ENCODE assay signal across 11 mouse cellular contexts in the genomic region with DNA sequence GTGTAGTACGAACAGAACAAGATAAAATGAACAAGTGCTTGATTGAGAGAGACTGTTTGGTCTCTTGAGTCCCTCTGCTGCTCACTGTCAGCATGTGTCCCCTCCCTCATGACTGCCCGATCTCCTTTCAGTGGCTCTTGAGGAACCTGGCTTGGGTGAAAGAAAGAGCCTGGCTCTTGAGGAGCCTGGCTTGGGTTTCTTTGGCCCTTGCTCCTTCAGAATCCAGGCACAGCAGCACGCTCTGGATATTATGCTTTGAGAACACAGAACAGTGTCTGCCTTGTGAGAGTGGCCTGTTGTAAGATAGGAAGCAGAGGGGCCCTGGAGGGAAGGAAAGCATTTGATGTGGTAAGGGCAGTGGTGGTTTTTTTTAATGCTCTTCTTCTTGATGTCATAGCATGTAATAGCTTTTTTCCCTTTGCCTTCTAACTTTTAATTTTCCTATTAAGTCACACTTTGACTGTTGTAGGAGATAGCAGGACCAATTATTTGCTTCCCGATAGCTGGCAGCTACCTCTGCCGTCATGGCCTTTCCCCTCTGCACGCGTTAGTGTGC.
A peak's percentile ranks its signal among the peaks of the same experiment; 100 is the strongest.
DNase-seq lines count a peak whose midpoint lies in the region; ATAC-seq and TF ChIP-seq lines count a peak whose summit lies in the region.
"Had no signal": no experiment of that assay in that cellular context is flagged by ENCODE, and none has a peak within 500 bp of the region (broad histone marks: within the 10 kb centered on the region; RNA-seq: fewer than 3 reads in every experiment).

No protein-coding gene starts in this region.

- no peak for TF ChIP-seq EP300 in heart, adult 2 months (IDR thresholded peaks at IDR 0.05; ENCODE audit: insufficient read depth, low read depth, low read length)

- DNase-seq in heart, adult 2 months: no peak
- DNase-seq in heart, postnatal 4 days: no peak
- no peak for DNase-seq in thymus, adult 2 months
- DNase-seq in thymus, postnatal 10 days (ENCODE audit: low spot score in 2 of 2): no peak
- DNase-seq in right cerebral cortex, postnatal 14 days: no peak
- DNase-seq: cerebellum, adult 11-12 months had no signal

- TF ChIP-seq CTCF in heart, adult 2 months (IDR thresholded peaks at IDR 0.05): 0 out of 2 replicates have a peak, but pooled peaks have one; percentile 1
- TF ChIP-seq CTCF in thymus, adult 2 months (IDR thresholded peaks at IDR 0.05; ENCODE audit: borderline replicate concordance, control insufficient read depth, extremely low read depth, insufficient read depth, low read length, poor library complexity): no peak

- H3K9me3 ChIP-seq in hindbrain, embryonic 15.5 days: no peaks in the 10 kb centered on the region
- H3K9me3 ChIP-seq in neural tube, embryonic 14.5 days (ENCODE audit: control insufficient read depth, low read length): no peaks in the 10 kb centered on the region
- H3K9me3 ChIP-seq in intestine, embryonic 15.5 days: no peaks in the 10 kb centered on the region
- H3K9me3 ChIP-seq: embryonic facial prominence, embryonic 15.5 days had no signal

- H3K9ac ChIP-seq in heart, adult 2 months (ENCODE audit: low read depth, low read length): no peak overlapping the region
- H3K9ac ChIP-seq in hindbrain, embryonic 15.5 days: no peak overlapping the region
- no peak overlapping the region for H3K9ac ChIP-seq in neural tube, embryonic 14.5 days (replicated peaks; ENCODE audit: low read depth, low read length)
- H3K9ac ChIP-seq in intestine, embryonic 15.5 days: no peak overlapping the region
- H3K9ac ChIP-seq: embryonic facial prominence, embryonic 15.5 days; liver, embryonic 14.5 days had no signal

- 68% methylated on average over 7 of the region's 7 CpGs for WGBS in heart, adult 2 months
- WGBS in thymus, adult 2 months: 59% methylated on average over 7 of the region's 7 CpGs
- WGBS in hindbrain, embryonic 15.5 days: 57% methylated on average over 7 of the region's 7 CpGs
- 84% methylated on average over 7 of the region's 7 CpGs for WGBS in neural tube, embryonic 14.5 days
- WGBS in intestine, embryonic 15.5 days: 74% methylated on average over 7 of the region's 7 CpGs

- H3K4me1 ChIP-seq in heart, adult 2 months (ENCODE audit: control insufficient read depth, insufficient read depth, low read length): no peaks in the 10 kb centered on the region
- peaks cover 41% of the 10 kb centered on the region for H3K4me1 ChIP-seq in thymus, adult 2 months (replicated peaks; ENCODE audit: control insufficient read depth, insufficient read depth, low read length)
- H3K4me1 ChIP-seq in hindbrain, embryonic 15.5 days (replicated peaks): peaks cover 49% of the 10 kb centered on the region
- peaks cover 20% of the 10 kb centered on the region for H3K4me1 ChIP-seq in neural tube, embryonic 14.5 days (ENCODE audit: control insufficient read depth, insufficient read depth, low read length)
- H3K4me1 ChIP-seq in intestine, embryonic 15.5 days (replicated peaks): no peaks in the 10 kb centered on the region

- TF ChIP-seq POLR2A in heart, adult 2 months (IDR thresholded peaks at IDR 0.05; ENCODE audit: insufficient read depth, low read depth, low read length): no peak
- TF ChIP-seq POLR2A in thymus, adult 2 months (IDR thresholded peaks at IDR 0.05; ENCODE audit: control insufficient read depth, extremely low read depth, insufficient read depth, low read length, poor library complexity): no peak

- H3K27me3 ChIP-seq in heart, adult 2 months (ENCODE audit: control insufficient read depth, insufficient read depth, low read length): no peaks in the 10 kb centered on the region
- H3K27me3 ChIP-seq in thymus, adult 2 months (ENCODE audit: control insufficient read depth, insufficient read depth, low read length): no peaks in the 10 kb centered on the region
- no peaks in the 10 kb centered on the region for H3K27me3 ChIP-seq in hindbrain, embryonic 15.5 days
- no peaks in the 10 kb centered on the region for H3K27me3 ChIP-seq in neural tube, embryonic 14.5 days (ENCODE audit: control insufficient read depth, insufficient read depth, low read length)
- H3K27me3 ChIP-seq in intestine, embryonic 15.5 days (replicated peaks): no peaks in the 10 kb centered on the region
- H3K27me3 ChIP-seq: embryonic facial prominence, embryonic 15.5 days had no signal

- intact Hi-C loops in heart, adult 2 months (cut with DNase I): no loop called here

- H3K36me3 ChIP-seq in heart, adult 2 months (ENCODE audit: control insufficient read depth, insufficient read depth, low read length): no peaks in the 10 kb centered on the region
- H3K36me3 ChIP-seq in thymus, adult 2 months (ENCODE audit: control insufficient read depth, insufficient read depth, low read length): 0 out of 2 replicates have a peak, but pooled peaks cover 6% of the 10 kb centered on the region
- 0 out of 2 replicates have a peak, but pooled peaks cover 5% of the 10 kb centered on the region for H3K36me3 ChIP-seq in hindbrain, embryonic 15.5 days
- no peaks in the 10 kb centered on the region for H3K36me3 ChIP-seq in neural tube, embryonic 14.5 days (ENCODE audit: control insufficient read depth, insufficient read depth, low read length)
- H3K36me3 ChIP-seq in intestine, embryonic 15.5 days: peaks cover 6% of the 10 kb centered on the region; the same call in 1 of the 2 replicates

- no peak for ATAC-seq in hindbrain, embryonic 15.5 days (ENCODE audit: low FRiP score, low read depth)
- no peak for ATAC-seq in neural tube, embryonic 14.5 days (ENCODE audit: low read depth)
- no peak for ATAC-seq in intestine, embryonic 15.5 days

- no peaks in the 10 kb centered on the region for H3K79me2 ChIP-seq in heart, adult 2 months (replicated peaks; ENCODE audit: control insufficient read depth, insufficient read depth, low read length)

- H3K27ac ChIP-seq in heart, adult 2 months: no peak overlapping the region
- peak overlapping the region; percentile 4; the same call in 1 of the 2 replicates for H3K27ac ChIP-seq in thymus, adult 2 months (ENCODE audit: control insufficient read depth, insufficient read depth, low read length)
- H3K27ac ChIP-seq in hindbrain, embryonic 15.5 days (replicated peaks): 0 out of 2 replicates have a peak overlapping the region, but pooled peaks have one; percentile 18
- H3K27ac ChIP-seq in neural tube, embryonic 14.5 days (ENCODE audit: low read depth, low read length): peak overlapping the region; percentile 46; the same call in 1 of the 2 replicates
- H3K27ac ChIP-seq in intestine, embryonic 15.5 days: no peak overlapping the region
- H3K27ac ChIP-seq: embryonic facial prominence, embryonic 15.5 days; liver, embryonic 14.5 days had no signal

- H3K4me2 ChIP-seq in hindbrain, embryonic 15.5 days: no peak overlapping the region
- no peak overlapping the region for H3K4me2 ChIP-seq in neural tube, embryonic 14.5 days (ENCODE audit: low read depth, low read length)
- no peak overlapping the region for H3K4me2 ChIP-seq in intestine, embryonic 15.5 days (replicated peaks)
- H3K4me2 ChIP-seq: embryonic facial prominence, embryonic 15.5 days had no signal

- no peak overlapping the region for H3K4me3 ChIP-seq in heart, adult 2 months
- H3K4me3 ChIP-seq in thymus, adult 2 months (ENCODE audit: control insufficient read depth, insufficient read depth, low read length): no peak overlapping the region
- no peak overlapping the region for H3K4me3 ChIP-seq in hindbrain, embryonic 15.5 days
- H3K4me3 ChIP-seq in neural tube, embryonic 14.5 days (ENCODE audit: low read depth, low read length): no peak overlapping the region
- H3K4me3 ChIP-seq in intestine, embryonic 15.5 days (replicated peaks): no peak overlapping the region
- H3K4me3 ChIP-seq: embryonic facial prominence, embryonic 15.5 days had no signal

Comparison
In these comparisons a context has a peak if more than half of its experiments do, and no peak if none do; other contexts are left out.
1. H3K27ac ChIP-seq: peak in thymus, adult 2 months (single experiment), hindbrain, embryonic 15.5 days (single experiment) and neural tube, embryonic 14.5 days (single experiment); none in heart, adult 2 months (single experiment) and intestine, embryonic 15.5 days (single experiment).